Mouse (Mus musculus): ENCODE results near the gene Tk2.

Gene Tk2

DNA sequence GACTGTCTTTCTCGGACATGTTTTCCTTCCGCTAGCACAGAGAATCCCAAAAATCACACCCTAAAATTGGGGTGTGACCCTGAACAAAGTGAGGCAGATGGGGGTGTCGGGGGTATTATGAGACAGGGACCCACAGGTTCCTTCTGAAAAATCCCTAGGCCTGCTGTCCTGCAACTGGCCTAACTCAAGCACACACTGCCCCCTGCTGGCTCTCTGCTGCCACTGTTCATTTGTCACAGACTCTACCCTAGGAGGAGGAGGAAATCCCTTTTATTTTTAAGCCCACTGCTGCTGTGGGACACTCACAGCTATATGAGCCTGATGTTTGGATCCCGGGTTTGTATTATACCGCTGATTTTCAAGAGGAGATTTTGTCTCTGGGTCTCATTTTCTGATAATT, 28.6 kb downstream of the Tk2 start:
- DNase-seq (ENCODE audit: low spot score in 2 of 2), result peak; percentile 74 to 86

DNA sequence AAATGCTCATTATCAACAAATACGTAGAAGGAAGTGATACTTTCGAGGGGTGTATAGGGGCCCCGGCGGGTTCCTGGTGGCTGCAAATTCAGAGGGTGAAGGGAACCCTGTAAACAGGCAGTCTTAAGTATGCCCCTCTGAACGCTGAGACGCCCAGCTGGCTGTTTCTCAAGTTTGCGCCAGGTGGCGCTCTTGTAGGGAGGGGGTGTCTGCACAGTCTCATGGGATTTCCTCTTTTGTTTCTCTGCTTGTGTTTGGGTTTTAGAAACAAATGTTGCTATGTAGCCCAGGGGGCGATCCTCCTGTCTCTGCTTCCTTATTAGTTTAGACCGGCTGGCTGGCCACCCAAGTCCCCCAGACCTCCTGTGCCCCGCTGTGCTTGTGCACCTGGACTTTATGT, 29.3 kb downstream of the Tk2 start:
- DNase-seq (ENCODE audit: low spot score in 2 of 2), result peak in 1 of 2 experiments; percentile 61

DNA sequence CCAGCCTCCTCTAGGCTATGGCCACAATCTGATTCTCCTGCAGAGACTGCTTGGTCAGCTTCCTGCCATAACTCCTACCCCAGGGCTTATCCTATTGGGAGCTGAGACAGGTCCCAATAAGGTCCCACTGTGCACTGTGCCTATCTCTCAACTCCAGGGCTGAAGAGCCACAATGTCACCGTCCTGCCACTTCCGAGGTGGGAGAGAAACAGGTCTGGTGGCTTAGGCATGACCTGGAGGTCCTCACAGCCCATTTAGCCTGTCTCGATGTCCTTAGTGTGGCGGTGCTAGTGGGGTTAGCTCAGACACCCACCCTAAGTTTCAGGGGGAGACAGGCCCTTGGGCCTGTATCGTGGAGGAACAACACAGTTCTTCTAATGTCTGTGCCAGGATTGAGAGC, 30.8 kb downstream of the Tk2 start:
- no peak for DNase-seq (ENCODE audit: low spot score in 2 of 2)

DNA sequence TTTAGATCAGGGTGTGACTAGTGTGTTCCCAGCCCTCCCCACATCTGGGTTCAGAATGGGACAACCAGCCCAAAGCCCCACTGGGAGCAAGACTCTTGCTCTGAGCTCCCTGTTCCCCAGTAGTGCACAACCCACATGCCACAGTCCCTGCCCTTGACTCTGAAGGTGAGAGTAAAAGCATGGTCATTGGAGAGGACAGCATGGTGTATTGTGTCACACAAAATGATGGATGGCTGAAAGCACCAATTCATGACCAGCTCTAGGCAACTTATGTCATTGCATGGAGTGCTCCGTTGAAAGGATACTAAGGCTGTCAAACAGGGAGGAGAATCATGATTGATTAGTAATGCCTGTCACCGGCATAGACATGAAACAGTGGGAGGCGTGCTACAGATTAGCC, 43.1 kb downstream of the Tk2 start:
- DNase-seq (ENCODE audit: low spot score in 2 of 2), result no peak

DNA sequence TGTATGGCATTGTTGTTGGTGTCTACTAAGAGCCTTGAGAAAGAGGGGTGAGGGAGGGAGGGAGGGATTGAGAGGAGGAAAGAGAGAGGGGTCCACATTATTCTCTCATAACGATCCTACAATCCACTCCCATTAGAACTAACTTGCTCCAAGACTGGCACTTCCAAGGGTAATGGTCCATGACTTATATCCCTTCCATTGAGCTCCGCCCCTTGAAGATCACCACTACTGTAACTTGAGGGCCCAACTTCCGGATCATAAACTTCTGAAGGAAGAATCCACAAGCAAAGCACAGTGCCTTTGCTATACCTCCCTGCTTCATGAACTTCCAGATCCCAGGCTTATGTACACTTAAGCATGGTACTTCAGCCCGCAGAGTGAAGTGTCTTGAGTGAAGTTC, 46.0 kb downstream of the Tk2 start:
- DNase-seq (ENCODE audit: low spot score in 2 of 2), result no peak

DNA sequence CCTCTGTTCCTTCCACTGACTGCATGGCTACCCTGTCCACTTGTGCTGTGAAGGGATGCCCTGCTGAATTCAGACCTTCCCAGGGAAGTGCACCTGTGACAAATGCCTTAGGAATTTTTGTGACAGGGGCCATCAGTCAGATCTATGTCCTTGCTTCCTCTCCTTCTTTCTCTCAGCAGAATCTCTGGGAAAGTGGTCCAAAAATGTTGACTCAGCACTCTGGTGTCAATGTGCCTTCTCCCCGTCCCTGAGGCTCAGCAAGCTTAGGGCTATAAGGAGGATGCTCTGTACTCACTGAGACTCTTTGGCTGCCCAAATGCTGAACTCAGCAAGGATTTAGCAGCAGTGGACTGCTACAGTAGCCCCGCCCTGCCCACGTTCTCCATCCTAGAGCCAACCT, 46.7 kb downstream of the Tk2 start:
- DNase-seq (ENCODE audit: low spot score in 2 of 2), result no peak

DNA sequence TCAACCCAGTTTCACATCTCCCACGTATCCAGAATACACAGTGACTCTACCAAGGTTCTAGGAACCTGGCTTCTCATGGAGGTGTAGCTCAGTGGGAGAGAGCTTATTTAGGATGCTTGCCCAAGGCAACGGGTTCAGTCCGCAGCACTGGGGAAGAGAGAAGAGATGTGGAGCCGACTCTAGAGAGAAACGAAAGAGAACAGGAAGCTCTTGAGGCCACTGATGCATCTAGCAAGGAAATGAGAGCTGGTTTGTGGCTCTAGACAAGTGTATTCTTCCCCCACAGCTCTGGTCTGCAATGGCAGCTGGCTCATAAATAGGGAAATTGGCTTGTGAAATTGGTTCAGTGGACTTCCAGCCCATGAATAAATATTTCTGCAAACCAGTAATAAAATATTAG, 48.6 kb downstream of the Tk2 start:
- DNase-seq (ENCODE audit: low spot score in 2 of 2), result no peak

DNA sequence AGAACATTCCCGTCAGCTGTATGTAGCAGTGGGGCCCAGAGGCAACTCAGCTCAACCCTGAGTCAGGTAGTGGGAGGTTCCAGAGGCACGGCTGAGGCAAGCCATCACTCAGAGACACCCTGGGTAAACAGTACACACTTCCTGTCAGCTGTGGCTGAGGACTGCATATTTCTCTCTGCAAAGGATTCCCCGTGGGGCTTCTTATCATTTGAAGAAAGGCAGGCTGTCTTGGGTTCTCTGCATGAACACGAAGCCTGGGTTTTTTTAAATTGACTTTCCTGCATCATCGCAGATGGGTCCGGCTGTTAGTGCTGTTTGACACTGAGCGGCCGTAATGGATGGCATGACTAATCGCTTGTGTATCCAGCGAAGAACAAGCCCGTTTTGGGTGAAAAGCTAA, 56.9 kb downstream of the Tk2 start:
- DNase-seq (ENCODE audit: low spot score in 2 of 2), result no peak

DNA sequence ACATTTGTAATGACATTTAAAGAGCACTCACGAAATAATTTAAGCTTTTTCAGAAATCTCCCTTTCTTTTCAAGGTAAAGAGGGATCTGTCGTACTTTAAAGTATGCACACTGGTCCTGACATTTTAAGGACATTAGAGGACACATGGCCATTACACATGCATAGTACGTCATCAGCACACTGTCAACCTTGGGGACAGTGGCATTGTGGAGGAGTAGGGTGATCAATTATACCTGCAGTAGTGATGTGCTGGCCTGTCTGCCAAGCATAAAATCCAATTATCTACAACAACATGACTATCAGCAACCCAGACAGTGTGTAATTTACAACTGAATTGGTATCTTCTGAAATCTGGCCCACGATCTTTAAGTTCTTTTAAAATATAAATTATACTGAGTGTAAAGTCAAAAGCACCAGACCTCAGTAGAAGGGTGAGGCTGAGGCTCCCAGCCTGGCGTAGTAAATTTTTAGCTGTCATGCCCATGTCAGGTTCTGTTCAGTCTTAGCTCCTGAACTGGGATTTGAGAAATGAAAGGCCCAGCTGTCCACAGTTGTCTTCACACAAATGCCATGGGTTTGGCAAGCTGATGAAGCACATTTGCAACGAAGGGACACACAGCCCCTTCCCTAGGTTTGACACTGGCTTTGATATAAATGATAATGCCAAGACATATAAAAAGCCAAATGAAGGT, 57.4 kb downstream of the Tk2 start:
- no peak for DNase-seq (ENCODE audit: low spot score in 2 of 2)

DNA sequence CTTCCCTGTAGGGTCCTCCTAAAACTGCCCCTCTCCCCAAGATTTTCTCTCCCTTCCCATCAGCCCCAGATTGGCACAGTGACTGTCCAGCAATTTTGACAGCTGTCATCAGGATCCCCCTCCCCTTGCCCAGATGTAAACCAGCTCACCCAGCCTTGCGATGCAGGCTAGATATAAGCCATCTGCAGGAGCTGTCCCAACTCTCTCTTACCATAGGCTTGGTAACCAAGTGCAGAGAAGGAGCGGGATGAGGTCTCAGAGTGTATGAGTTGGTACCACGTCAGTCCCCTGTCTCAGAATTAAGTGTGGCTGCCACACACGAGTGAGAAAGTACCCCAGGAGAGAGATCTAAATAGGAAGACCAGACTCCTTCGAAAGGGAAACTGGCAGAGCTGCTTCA, 59.9 kb downstream of the Tk2 start:
- DNase-seq (ENCODE audit: low spot score in 2 of 2), result no peak

DNA sequence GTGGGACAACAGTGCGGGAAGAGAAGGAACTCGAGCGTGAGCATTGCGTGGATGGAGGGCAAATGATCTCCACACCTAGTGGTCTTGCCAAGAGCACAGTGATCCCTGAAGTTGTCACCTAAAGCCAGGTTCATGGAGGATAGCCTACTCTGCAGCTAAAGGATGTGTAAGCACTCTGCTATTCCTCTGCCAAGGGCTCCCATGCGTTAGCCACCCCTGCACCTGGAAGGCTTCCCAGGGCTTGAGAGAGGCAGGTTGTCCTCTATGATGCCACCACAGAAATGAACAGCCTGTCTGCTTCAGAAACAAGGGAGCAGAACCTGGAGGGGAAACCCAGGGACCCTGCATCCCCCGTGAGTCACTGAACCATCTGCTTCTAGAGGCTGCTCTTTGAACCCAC, 60.7 kb downstream of the Tk2 start:
- no peak for DNase-seq (ENCODE audit: low spot score in 2 of 2)

DNA sequence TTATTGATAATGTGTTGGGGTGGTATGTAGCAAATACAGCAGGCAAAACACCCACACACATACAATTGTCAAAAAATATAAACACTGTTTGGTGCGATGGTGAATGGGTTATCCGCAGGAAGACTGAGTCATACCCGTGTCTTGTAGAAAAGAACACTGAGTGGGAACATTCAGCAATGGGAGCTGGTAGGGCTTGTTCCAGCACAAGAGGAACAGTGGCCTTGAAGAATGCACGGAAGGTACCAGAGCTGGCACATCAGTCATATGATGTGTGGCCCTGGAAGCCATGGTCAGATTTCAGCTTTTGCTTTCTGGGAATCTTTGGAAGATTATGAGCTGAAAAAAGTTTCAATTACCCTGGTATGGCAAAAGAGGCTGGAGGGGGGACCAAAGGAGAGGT, 61.5 kb downstream of the Tk2 start:
- DNase-seq (ENCODE audit: low spot score in 2 of 2), result no peak

DNA sequence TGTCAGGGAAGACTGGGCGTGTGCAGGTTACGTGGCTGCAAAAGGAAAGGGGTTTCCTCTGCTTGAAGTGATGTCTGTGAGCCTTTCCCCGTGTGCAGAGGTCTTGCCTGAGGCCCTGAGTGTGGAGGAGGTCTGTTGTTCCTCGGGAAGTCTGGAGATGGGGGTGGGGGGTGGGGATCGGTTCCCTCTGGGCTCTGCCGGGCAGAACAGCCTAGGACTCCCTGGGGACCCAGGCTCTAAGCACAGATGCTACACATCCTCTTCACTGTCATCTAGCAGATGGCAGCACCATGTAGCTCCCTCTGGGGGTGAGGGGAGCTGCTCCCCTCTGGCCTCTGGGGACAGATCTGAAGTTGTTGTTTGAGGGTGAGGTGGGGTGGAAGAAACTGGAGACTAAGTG, 63.5 kb downstream of the Tk2 start:
- no peak for DNase-seq (ENCODE audit: low spot score in 2 of 2)

DNA sequence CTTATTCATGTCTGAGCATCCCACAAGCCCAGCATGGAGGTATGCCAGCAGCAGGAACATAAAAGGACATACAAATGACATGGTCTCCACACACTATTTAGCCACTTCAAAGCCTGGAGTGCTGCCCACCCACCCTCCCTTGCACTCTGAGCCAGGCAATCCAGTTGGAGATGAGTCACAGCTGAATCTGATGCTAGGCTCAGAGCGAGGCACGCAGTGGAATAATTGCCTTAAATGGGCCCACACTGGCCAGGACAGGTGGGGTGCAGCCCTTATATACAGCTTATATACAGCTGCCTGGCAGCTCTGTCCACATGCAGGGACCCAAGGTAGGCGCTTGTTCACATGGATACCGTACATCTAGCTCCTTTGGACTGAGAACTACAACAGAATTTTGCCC, 71.3 kb downstream of the Tk2 start:
- peak in 1 of 2 experiments; percentile 44 for DNase-seq (ENCODE audit: low spot score in 2 of 2)

Measured in right cerebral cortex, postnatal 10 days (tissue).